Mouse (Mus musculus) CH12.LX (cell line): ENCODE data around the gene Srgap2. TPM values are rescaled to one million over a fixed set of nuclear protein-coding genes. Genes with fewer than 3 reads are reported as not detected.

ENCODE experiments used
- DNase-seq: peaks from one replicate; pipeline ENCODE4 v3.0.0-alpha.2; 2013; ENCODE audit errors: extremely low read depth
- H3K27ac ChIP-seq: 2 replicates; pipeline ENCODE4 v1.5.1; 2012; ENCODE audit warnings: low read depth, mild to moderate bottlenecking, control low read depth, moderate library complexity; ENCODE audit not compliant: insufficient read depth
- H3K27me3 ChIP-seq: replicated peaks from 2 replicates; pipeline ENCODE3; 2012; ENCODE audit warnings: inconsistent platforms
- H3K36me3 ChIP-seq, 2 experiments: replicated peaks in 1 of 2; 2 replicates each; pipeline versions ENCODE3 to v1.6.1; 2012; ENCODE audit warnings: inconsistent platforms in 1 of 2, low read length in 1 of 2, mild to moderate bottlenecking in 1 of 2, mixed read lengths in 1 of 2, moderate library complexity in 1 of 2; ENCODE audit not compliant: control insufficient read depth in 1 of 2, insufficient read depth in 1 of 2
- H3K4me1 ChIP-seq, 2 experiments: 2 replicates each; pipeline ENCODE4 v1.6.1; 2012; ENCODE audit warnings: inconsistent platforms in 1 of 2, moderate library complexity in 1 of 2; ENCODE audit not compliant: insufficient read depth in 2 of 2, control insufficient read depth in 1 of 2
- H3K4me2 ChIP-seq: 2 replicates; pipeline ENCODE4 v1.6.1; 2012; ENCODE audit warnings: low read depth, mild to moderate bottlenecking, control low read depth; ENCODE audit not compliant: poor library complexity, insufficient read depth, severe bottlenecking
- H3K4me3 ChIP-seq, 3 experiments: fragments of 150-350 bp in 1 of 3; sonication (generic) in 1 of 3; replicated peaks in 1 of 3; 2 replicates each; pipeline versions ENCODE3 to v1.5.1; 2011 to 2012; ENCODE audit warnings: low read depth in 2 of 3, low read length in 2 of 3, mild to moderate bottlenecking in 2 of 3, moderate library complexity in 2 of 3, control low read depth in 1 of 3, improper control_type of control experiment in 1 of 3, inconsistent platforms in 1 of 3, mixed read lengths in 1 of 3; ENCODE audit not compliant: poor library complexity in 1 of 3
- H3K79me2 ChIP-seq: replicated peaks from 2 replicates; pipeline ENCODE4 v1.6.1; 2012; ENCODE audit warnings: mild to moderate bottlenecking, moderate library complexity; ENCODE audit not compliant: control insufficient read depth, poor library complexity, insufficient read depth, severe bottlenecking; ENCODE audit errors: extremely low read depth
- H3K9ac ChIP-seq: 2 replicates; pipeline ENCODE4 v1.6.1; 2012; ENCODE audit warnings: low read depth, mild to moderate bottlenecking, control low read depth, moderate library complexity; ENCODE audit not compliant: insufficient read depth
- H3K9me3 ChIP-seq: replicated peaks from 2 replicates; pipeline ENCODE3; 2012; ENCODE audit warnings: low read length, inconsistent platforms, mixed read lengths
- CHD1 ChIP-seq: IDR thresholded peaks from 2 replicates; pipeline ENCODE4 v1.6.1; 2012; ENCODE audit warnings: low read depth, low read length, improper control_type of control experiment, inconsistent platforms
- CHD2 ChIP-seq: IDR thresholded peaks from 2 replicates; pipeline ENCODE4 v1.6.1; 2011; ENCODE audit warnings: low read length, improper control_type of control experiment
- CTCF ChIP-seq, 2 experiments: IDR thresholded peaks in 1 of 2; conservative IDR thresholded peaks in 1 of 2; 2 replicates each; pipeline ENCODE4 v1.5.1; 2011 to 2012; ENCODE audit warnings: low read depth in 2 of 2, low read length in 2 of 2, improper control_type of control experiment in 1 of 2, inconsistent platforms in 1 of 2, mild to moderate bottlenecking in 1 of 2, moderate library complexity in 1 of 2
- E2F4 ChIP-seq: IDR thresholded peaks from 2 replicates; pipeline ENCODE4 v1.6.1; 2011; ENCODE audit warnings: low read depth, low read length, improper control_type of control experiment; ENCODE audit not compliant: insufficient replicate concordance
- ELF1 ChIP-seq: IDR thresholded peaks from 2 replicates; pipeline ENCODE4 v1.6.1; 2014; ENCODE audit warnings: low read depth, mild to moderate bottlenecking, inconsistent platforms, low read length, improper control_type of control experiment
- EP300 ChIP-seq: IDR thresholded peaks from 2 replicates; pipeline ENCODE4 v1.6.1; 2011; ENCODE audit warnings: low read length, improper control_type of control experiment
- ETS1 ChIP-seq: conservative IDR thresholded peaks from 2 replicates; pipeline ENCODE4 v1.6.1; 2012; ENCODE audit warnings: low read depth, mild to moderate bottlenecking, inconsistent platforms, low read length, improper control_type of control experiment, moderate library complexity
- HCFC1 ChIP-seq: IDR thresholded peaks from 2 replicates; pipeline ENCODE4 v1.6.1; 2012; ENCODE audit warnings: low read depth, mild to moderate bottlenecking, inconsistent platforms, low read length, improper control_type of control experiment
- IRF4 ChIP-seq: IDR thresholded peaks from 2 replicates; pipeline ENCODE4 v1.6.1; 2014; ENCODE audit warnings: low read depth, mild to moderate bottlenecking, inconsistent platforms, low read length, improper control_type of control experiment
- JUND ChIP-seq: conservative IDR thresholded peaks from 2 replicates; pipeline ENCODE4 v1.6.1; 2011; ENCODE audit warnings: low read depth, low read length, improper control_type of control experiment
- KAT2A ChIP-seq: IDR thresholded peaks from 2 replicates; pipeline ENCODE4 v1.6.1; 2012; ENCODE audit warnings: low read length, improper control_type of control experiment, inconsistent platforms; ENCODE audit not compliant: insufficient replicate concordance
- MAFK ChIP-seq: IDR thresholded peaks from 2 replicates; pipeline ENCODE4 v1.6.1; 2011; ENCODE audit warnings: low read length, improper control_type of control experiment; ENCODE audit not compliant: insufficient replicate concordance
- MAX ChIP-seq: IDR thresholded peaks from 2 replicates; pipeline ENCODE4 v1.6.1; 2011; ENCODE audit warnings: low read length, improper control_type of control experiment
- MAZ ChIP-seq: IDR thresholded peaks from 2 replicates; pipeline ENCODE4 v1.6.1; 2012; ENCODE audit warnings: low read depth, mild to moderate bottlenecking, inconsistent platforms, low read length, improper control_type of control experiment, moderate library complexity
- MEF2A ChIP-seq: IDR thresholded peaks from 2 replicates; pipeline ENCODE4 v1.6.1; 2014; ENCODE audit warnings: low read depth, mild to moderate bottlenecking, inconsistent platforms, low read length, improper control_type of control experiment, borderline replicate concordance
- MXI1 ChIP-seq: IDR thresholded peaks from 2 replicates; pipeline ENCODE4 v1.6.1; 2011; ENCODE audit warnings: mild to moderate bottlenecking, low read depth, low read length, improper control_type of control experiment
- MYC ChIP-seq: IDR thresholded peaks from 2 replicates; pipeline ENCODE4 v1.6.1; 2011; ENCODE audit warnings: low read depth, mild to moderate bottlenecking, improper control_type of control experiment, low read length
- NELFE ChIP-seq: IDR thresholded peaks from 2 replicates; pipeline ENCODE4 v1.6.1; 2011; ENCODE audit warnings: low read depth, low read length, improper control_type of control experiment
- PAX5 ChIP-seq: IDR thresholded peaks from 2 replicates; pipeline ENCODE4 v1.6.1; 2012; ENCODE audit warnings: low read length, inconsistent platforms, mixed read lengths
- POLR2A ChIP-seq: IDR thresholded peaks from 2 replicates; pipeline ENCODE4 v1.6.1; 2011; ENCODE audit warnings: low read depth, mild to moderate bottlenecking, improper control_type of control experiment, low read length
- POLR2AphosphoS2 ChIP-seq: IDR thresholded peaks from 2 replicates; pipeline ENCODE4 v1.6.1; 2011; ENCODE audit warnings: low read depth, low read length, improper control_type of control experiment
- RAD21 ChIP-seq: IDR thresholded peaks from 2 replicates; pipeline ENCODE4 v1.6.1; 2011; ENCODE audit warnings: low read depth, mild to moderate bottlenecking, low read length, improper control_type of control experiment, moderate library complexity
- RCOR1 ChIP-seq: conservative IDR thresholded peaks from 2 replicates; pipeline ENCODE4 v1.6.1; 2012; ENCODE audit warnings: low read depth, mild to moderate bottlenecking, inconsistent platforms, low read length, improper control_type of control experiment
- SIN3A ChIP-seq: IDR thresholded peaks from 2 replicates; pipeline ENCODE4 v1.6.1; 2012; ENCODE audit warnings: low read length, improper control_type of control experiment, inconsistent platforms
- SMC3 ChIP-seq: IDR thresholded peaks from 2 replicates; pipeline ENCODE4 v1.6.1; 2011; ENCODE audit warnings: low read depth, low read length, improper control_type of control experiment
- TBP ChIP-seq: conservative IDR thresholded peaks from 2 replicates; pipeline ENCODE4 v1.6.1; 2011; ENCODE audit warnings: low read depth, low read length, improper control_type of control experiment
- TCF12 ChIP-seq: IDR thresholded peaks from 2 replicates; pipeline ENCODE4 v1.6.1; 2014; ENCODE audit warnings: low read depth, mild to moderate bottlenecking, inconsistent platforms, low read length, improper control_type of control experiment
- UBTF ChIP-seq: IDR thresholded peaks from 2 replicates; pipeline ENCODE4 v1.6.1; 2012; ENCODE audit warnings: low read depth, mild to moderate bottlenecking, inconsistent platforms, low read length, improper control_type of control experiment, moderate library complexity
- USF1 ChIP-seq: IDR thresholded peaks from 2 replicates; pipeline ENCODE4 v1.6.1; 2014; ENCODE audit warnings: low read depth, mild to moderate bottlenecking, inconsistent platforms, low read length, improper control_type of control experiment
- ZMIZ1 ChIP-seq: IDR thresholded peaks from 2 replicates; pipeline ENCODE4 v1.6.1; 2012; ENCODE audit warnings: low read depth, mild to moderate bottlenecking, inconsistent platforms, low read length, improper control_type of control experiment
- ZNF384 ChIP-seq: IDR thresholded peaks from 2 replicates; pipeline ENCODE4 v1.6.1; 2012; ENCODE audit warnings: low read depth, low read length, improper control_type of control experiment, inconsistent platforms
- dilution Hi-C: fragments of 300-500 bp; cut with MboI; formaldehyde crosslinking; loops from 2 replicates; pipeline ENCODE4 v1.14.3; 2020; ENCODE audit warnings: low sequenced_read_pairs; ENCODE audit not compliant: extremely low pct_unique_long_range_greater_than_20kb, extremely low pct_ligation_motif_present
- in situ Hi-C: fragments of 300-500 bp; cut with MboI; formaldehyde crosslinking; loops from 3 replicates; pipeline ENCODE4 v1.14.3; 2019; ENCODE audit warnings: low sequenced_read_pairs, low pct_ligation_motif_present, low pct_unique_long_range_greater_than_20kb, mixed read lengths
- polyA plus RNA-seq: library from polyadenylated mRNA; unstranded; fragments of >175 nt; gene quantifications from 2 replicates; pipeline ENCODE4 v1.2.1, GENCODE M21; 2012; ENCODE audit warnings: low read depth; ENCODE audit not compliant: insufficient read length
- total RNA-seq, 2 experiments: library from RNA; depleted of rRNA; stranded (reverse); fragments of 300-350 nt in 1 of 2; fragments of >200 nt in 1 of 2; gene quantifications; 2 replicates each; pipeline ENCODE4 v1.2.3; 2012 to 2014

Srgap2 gene
- total and polyA plus RNA-seq, 3 experiments, result 9.7 to 28.1 (median 26.8) TPM

GRCm38 (mm10) chr1:131378081-131378913, 148.9 kb downstream of the Srgap2 start:
- H3K4me1 ChIP-seq, result peaks cover 21 to 46% of the 10 kb centered on the region in 2 experiments
- in situ Hi-C loops, result no loop called here

GRCm38 (mm10) chr1:131365832-131366231, 161.3 kb downstream of the Srgap2 start:
- dilution Hi-C loops, result no loop called here
- H3K4me2 ChIP-seq, result no peak overlapping the region
- H3K27ac ChIP-seq, result no peak overlapping the region
- TF ChIP-seq SMC3 (no peak), POLR2AphosphoS2 (no peak), RCOR1 (peak; percentile 75; the same call in 1 of the 2 replicates), JUND (no peak), MAX (no peak), POLR2A (no peak), UBTF (no peak), PAX5 (no peak), NELFE (no peak), CHD2 (0 out of 2 replicates have a peak, but pooled peaks have one; percentile 29), ZMIZ1 (no peak), E2F4 (no peak), CHD1 (no peak), USF1 (no peak), MAFK (0 out of 2 replicates have a peak, but pooled peaks have one; percentile 19), ZNF384 (no peak), RAD21 (no peak), CTCF (conservative IDR thresholded peaks at IDR 0.05 in 1 of 2, IDR thresholded peaks at IDR 0.05 in 1 of 2; ENCODE audit: low read depth in 2 of 2, low read length in 2 of 2) (no peak), TBP (no peak), MEF2A (peak; percentile 51; the same call in 1 of the 2 replicates), HCFC1 (peak; percentile 17; the same call in 1 of the 2 replicates), TCF12 (peak; percentile 48; the same call in 1 of the 2 replicates)

More at GRCm38 (mm10) chr1:131378081-131378913, 148.9 kb downstream of the Srgap2 start:
- no peak for TF ChIP-seq KAT2A
- no peak for TF ChIP-seq USF1
- no peak for TF ChIP-seq HCFC1
- TF ChIP-seq CHD2, result no peak
- no peak for TF ChIP-seq RAD21
- no peak for TF ChIP-seq MAX
- TF ChIP-seq ETS1, result peak; percentile 27; the same call in 1 of the 2 replicates
- TF ChIP-seq POLR2AphosphoS2, result no peak
- no peak for TF ChIP-seq MYC
- no peak for TF ChIP-seq UBTF
- TF ChIP-seq ZMIZ1, result no peak
- no peak for TF ChIP-seq MAZ
- no peak for TF ChIP-seq NELFE
- no peak for TF ChIP-seq IRF4
- TF ChIP-seq PAX5, result no peak
- no peak for TF ChIP-seq SIN3A
- TF ChIP-seq TBP, result no peak
- no peak for TF ChIP-seq CHD1
- no peak for TF ChIP-seq ZNF384
- no peak for TF ChIP-seq MAFK
- TF ChIP-seq TCF12, result no peak
- no peak for TF ChIP-seq MEF2A
- no peak for TF ChIP-seq MXI1
- no peak for TF ChIP-seq ELF1
- 0 out of 2 replicates have a peak, but pooled peaks have one; percentile 32 for TF ChIP-seq JUND
- TF ChIP-seq EP300, result peak; percentile 41; the same call in 1 of the 2 replicates
- Histone ChIP-seq H3K36me3 (peaks cover 3 to 15% of the 10 kb centered on the region in 2 experiments), H3K4me2 (peak overlapping the region; percentile 12), H3K9ac (peak overlapping the region; percentile 19; the same call in 1 of the 2 replicates), H3K4me3 (no peak overlapping the region), H3K79me2 (no peaks in the 10 kb centered on the region), H3K27me3 (no peaks in the 10 kb centered on the region), H3K9me3 (peaks cover 4% of the 10 kb centered on the region), H3K27ac (no peak overlapping the region; the same call in 1 of the 2 replicates)
- no peak for DNase-seq
- dilution Hi-C loops, result no loop called here

More at GRCm38 (mm10) chr1:131365832-131366231, 161.3 kb downstream of the Srgap2 start:
- Histone ChIP-seq H3K36me3 (peaks cover 8 to 19% of the 10 kb centered on the region in 2 experiments), H3K4me3 (no peak overlapping the region), H3K4me1 (peaks cover 8 to 51% of the 10 kb centered on the region in 2 experiments; a peak in 3 of 4 replicates), H3K27me3 (no peaks in the 10 kb centered on the region), H3K9ac (no peak overlapping the region), H3K9me3 (no peaks in the 10 kb centered on the region), H3K79me2 (no peaks in the 10 kb centered on the region)
- DNase-seq, result no peak
- in situ Hi-C loops, result no loop called here
